Mouse (Mus musculus) kidney, adult 18-20 months (tissue): ENCODE data around the gene Vmn1r66.
"Not testable (repeated sequence)": the region's sequence is repeated elsewhere in the genome, so short reads cannot be mapped to it uniquely, and the experiment has no call there.

Source experiments
- DNase-seq: peaks from one replicate; pipeline ENCODE4 v3.0.0; 2021

Gene Vmn1r66

DNA sequence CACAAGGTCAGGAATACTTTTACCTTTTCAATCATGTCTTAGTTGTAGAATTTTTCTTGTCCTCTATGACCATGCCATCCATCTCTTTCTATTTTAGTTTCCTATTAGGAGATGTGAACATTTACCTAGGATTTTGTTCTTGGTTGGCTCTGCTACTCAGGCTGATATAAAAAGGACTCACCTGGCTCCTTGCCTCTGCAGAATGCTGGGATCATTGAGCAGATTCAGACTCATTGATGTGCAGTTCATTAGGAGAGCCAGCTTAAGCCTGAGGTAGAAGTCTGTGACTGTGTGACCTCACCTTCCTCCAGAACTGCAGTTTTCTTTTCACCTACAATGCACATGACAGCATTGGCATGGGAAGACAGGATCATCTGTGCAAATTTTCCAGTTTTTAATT is at the start of gene Vmn1r66:
Gene Vmn1r66, minus strand, starts transcription at position 101 of the 400 bp plus-strand sequence.
- no peak for DNase-seq

DNA sequence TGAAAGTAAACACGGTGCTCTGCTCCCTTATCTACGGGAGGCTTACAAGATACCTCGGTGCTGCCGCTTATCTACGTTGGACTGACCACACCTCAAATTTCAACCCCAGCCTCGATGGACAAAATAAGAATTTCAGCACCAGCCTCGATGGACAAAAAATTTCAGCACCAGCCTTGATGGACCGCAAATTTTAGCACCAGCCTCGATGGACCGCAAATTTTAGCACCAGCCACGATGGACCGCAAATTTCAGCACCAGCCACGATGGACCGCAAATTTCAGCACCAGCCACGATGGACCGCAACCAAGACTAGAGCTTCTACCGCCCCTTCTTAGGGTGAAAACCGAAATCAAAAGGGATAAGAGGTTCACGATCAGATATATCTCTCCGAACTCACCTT is 47.7 kb upstream of the Vmn1r66 start:
- not testable (repeated sequence) for DNase-seq

DNA sequence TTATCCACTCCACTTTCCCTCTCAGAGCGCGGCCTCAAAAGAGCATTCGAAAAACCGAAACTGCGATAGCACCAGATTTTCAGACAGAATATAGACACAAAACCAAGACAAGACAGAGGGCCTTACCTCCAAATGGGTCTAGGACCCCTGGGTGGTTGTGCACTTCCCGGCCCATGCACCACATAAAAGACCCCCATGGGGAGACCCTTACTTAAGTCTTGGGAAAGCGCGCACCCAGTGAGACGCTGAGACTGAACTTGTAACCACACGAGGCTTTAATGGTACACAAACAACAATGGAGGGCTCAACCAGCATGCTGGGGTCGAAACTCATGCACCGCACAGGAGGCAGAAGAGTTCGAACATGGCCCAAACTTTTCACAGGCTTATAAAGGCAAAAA is 25.7 kb downstream of the Vmn1r66 start:
- no peak for DNase-seq

DNA sequence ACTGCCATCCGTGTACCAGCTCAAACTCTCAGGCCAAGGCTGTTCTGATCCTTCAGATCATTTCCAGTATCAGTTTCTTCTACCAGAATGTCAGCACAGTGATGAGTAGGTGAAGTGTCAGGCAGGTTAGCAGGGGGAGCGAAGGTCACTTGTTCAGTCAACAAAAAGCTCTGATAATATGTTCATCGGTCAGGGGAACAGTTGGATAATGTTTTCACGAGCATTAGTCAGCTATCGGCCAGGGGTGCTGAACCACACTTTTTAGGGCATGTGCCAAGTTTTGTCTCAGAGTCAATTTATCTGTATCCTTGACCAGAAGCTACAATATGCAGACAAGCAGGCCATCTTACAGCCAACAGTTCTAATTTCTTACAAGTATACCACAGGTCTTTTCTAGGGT is 28.7 kb downstream of the Vmn1r66 start:
- DNase-seq, result no peak
